Mouse (Mus musculus) v-Abl transformed pro-B cells (cell line): ENCODE measurements around the gene Sell.

ENCODE experiments used
- in situ Hi-C, 2 experiments: fragments of 400-800 bp; cut with MboI; formaldehyde crosslinking; loops; one replicate each; pipeline ENCODE4 v1.15.1; 2025; ENCODE audit not compliant: unreplicated experiment in 2 of 2

Gene Sell

DNA sequence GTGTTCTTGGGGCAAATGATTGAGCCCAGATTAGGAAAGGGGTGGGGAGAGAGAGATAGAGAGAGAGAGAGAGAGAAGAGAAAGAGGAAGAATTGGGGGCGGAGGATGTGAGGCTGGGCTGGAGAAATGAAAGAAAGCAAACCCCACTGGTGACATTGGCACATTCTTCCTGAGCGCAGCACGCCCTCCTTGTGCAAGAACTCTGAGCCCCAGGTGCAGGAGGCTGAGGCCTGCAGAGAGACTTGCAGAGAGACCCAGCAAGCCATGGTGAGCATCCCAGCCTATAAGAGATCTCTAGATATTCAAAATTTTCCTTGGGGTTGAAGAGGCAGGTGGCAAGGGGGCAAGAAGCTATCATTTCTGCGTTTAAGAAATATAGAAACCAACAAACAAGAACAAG is at the start of gene Sell:
TSS of gene Sell (plus strand) at position 58 of the 400 bp plus-strand sequence.
- in situ Hi-C loops, result loop anchor here in 1 of 2 experiments (5.0 kb wide), 1 partner anchor 120 kb away; no protein-coding TSS in a partner anchor

DNA sequence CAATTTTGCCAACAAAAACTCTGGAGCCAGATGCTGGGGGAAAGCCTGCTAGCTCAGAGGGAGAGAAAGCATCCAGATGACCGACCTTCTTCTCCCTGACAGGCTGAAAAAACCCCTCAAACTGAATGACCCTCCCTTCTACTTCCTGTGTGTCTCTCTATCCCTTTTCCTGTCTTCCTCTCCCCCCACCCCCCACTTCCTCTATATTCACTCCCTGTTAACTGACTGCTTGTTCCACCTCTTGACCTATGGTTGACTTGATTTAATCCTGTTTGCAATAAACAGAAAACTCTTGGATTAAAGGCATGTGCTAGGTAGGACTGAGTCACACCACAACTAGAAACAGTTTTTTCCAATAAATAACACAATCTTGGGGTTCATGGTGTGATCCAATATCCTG is 47.2 kb upstream of the Sell start:
- in situ Hi-C loops, result loop anchor here in 1 of 2 experiments (25.0 kb wide), 1 partner anchor 1098 kb away; no protein-coding TSS in a partner anchor

DNA sequence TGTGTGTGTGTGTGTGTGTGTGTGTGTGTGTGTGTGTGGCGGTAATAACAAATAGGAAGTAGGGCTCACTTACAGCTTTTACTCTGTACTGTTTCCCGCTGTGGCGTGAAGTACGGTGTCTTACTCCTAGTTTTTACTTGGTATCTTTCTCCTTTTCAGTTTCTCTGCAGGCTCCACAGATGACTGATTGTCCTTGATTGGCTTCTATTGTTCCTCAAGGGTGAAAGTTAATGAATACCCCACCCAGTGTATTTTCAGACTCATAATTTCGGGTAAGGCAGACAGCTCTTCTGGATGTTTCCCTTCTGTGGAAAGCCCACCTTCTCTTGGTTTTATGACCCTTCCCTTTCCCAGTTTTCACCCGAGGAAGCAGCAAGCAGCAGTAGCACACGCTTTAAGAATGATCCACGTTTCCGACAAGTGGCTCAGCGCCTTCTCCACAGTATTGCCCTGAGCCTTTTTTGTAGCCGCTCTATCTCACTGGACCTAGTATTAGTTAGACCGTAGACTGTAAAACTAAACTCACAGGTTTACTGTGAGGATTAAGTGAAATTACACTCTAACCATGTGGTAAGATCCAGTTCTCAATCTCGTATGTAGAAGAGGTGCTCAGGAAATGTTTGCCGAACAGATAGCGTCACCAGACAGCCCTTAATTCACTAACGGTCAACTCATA is 43.4 kb upstream of the Sell start:
- in situ Hi-C loops, result loop anchor here in 1 of 2 experiments (25.0 kb wide), 1 partner anchor 1094 kb away; no protein-coding TSS in a partner anchor

DNA sequence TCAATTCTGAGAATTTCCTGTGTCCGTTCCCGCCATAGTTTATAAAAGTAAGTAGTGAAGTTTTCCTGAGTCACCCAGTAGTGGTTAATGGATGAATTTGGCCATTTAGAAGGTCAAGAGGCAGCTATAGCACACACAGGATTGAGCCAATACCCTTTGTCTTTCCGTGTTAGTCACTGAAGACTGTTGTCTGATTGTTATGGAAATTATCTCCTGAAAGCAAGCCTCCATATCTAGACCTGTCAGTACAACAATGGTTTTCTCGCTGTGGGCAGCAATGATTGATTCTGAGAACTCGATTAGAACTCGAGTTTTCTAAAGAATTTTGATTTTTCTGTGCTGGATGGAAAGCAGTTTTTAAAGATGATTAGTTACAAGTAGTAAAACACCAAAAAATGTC is 42.0 kb upstream of the Sell start:
- in situ Hi-C loops, result loop anchor here in 1 of 2 experiments (25.0 kb wide), 1 partner anchor 1093 kb away; no protein-coding TSS in a partner anchor

DNA sequence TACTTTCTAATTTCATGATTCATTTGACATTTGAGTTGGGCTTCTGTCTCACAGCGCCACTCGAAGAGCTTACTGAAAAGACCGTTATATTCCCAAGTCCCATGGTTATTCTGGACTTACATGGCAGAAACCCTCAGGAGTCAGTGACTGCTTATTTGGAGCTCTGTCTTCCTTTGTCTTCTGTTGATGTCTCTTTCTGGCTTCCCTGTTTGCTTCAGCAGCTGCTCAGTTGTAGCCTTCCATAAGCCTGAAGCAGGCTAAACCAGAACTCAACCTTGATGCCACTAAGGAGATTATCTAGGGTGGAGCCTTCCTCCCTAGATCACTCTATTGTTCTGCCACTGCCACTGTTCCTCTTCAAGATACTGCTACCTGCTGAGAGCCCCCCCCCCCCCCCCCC is 41.0 kb upstream of the Sell start:
- in situ Hi-C loops, result loop anchor here in 1 of 2 experiments (25.0 kb wide), 1 partner anchor 1092 kb away; no protein-coding TSS in a partner anchor

DNA sequence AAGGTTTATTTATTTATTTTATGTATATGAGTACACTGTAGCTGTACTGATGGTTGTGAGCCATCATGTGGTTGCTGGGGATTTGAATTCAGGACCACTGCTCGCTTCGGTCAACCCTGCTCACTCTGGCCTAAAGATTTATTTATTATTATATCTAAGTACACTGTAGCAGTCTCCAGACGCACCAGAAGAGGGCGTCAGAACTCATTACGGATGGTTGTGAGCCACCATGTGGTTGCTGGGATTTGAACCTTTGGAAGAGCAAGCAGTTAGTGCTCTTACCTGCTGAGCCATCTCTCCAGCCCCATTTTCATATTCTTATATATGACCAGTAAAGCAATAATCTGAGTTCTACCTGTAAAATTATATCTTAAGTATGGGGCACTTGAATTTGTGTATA is 39.7 kb upstream of the Sell start:
- in situ Hi-C loops, result loop anchor here in 1 of 2 experiments (25.0 kb wide), 1 partner anchor 1090 kb away; no protein-coding TSS in a partner anchor

DNA sequence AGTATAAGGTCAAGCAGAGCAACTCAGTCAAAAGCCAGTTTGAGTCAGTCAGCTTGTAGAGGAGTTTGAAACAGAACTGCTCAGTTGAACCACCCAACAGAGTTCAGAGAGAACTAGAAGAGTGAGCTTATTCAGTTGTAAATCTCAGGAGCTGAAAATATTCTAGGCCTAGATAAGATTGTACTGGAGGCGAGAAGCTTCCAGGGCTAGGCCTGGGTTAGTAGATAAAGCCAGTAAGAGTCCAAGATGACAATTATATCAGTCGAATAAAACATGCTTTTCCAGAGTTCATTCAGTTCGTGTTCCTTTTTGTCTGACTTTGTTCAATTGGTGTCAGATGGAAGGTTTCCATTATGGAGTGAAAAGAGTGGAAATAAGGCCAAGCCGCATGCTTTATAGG is 36.1 kb upstream of the Sell start:
- in situ Hi-C loops, result no loop called here

DNA sequence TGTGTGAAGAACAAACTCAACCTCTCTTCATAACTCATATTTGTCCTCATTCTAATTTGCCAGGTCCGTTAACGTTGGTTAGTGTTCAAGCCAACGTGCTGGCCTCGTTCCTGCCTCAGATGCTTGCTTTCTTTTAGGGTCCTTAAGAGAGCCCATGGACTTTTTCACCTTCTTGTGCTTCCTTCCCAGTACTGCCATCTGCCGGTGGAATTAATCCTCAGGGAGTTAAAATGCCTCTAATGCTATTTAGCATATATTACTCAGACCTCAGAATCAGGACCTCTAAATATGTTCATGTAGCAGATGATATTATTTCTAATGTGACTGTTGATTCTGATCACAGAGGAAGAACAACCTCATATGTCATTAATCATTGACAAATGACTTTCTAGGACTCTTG is 34.4 kb upstream of the Sell start:
- in situ Hi-C loops, result no loop called here

DNA sequence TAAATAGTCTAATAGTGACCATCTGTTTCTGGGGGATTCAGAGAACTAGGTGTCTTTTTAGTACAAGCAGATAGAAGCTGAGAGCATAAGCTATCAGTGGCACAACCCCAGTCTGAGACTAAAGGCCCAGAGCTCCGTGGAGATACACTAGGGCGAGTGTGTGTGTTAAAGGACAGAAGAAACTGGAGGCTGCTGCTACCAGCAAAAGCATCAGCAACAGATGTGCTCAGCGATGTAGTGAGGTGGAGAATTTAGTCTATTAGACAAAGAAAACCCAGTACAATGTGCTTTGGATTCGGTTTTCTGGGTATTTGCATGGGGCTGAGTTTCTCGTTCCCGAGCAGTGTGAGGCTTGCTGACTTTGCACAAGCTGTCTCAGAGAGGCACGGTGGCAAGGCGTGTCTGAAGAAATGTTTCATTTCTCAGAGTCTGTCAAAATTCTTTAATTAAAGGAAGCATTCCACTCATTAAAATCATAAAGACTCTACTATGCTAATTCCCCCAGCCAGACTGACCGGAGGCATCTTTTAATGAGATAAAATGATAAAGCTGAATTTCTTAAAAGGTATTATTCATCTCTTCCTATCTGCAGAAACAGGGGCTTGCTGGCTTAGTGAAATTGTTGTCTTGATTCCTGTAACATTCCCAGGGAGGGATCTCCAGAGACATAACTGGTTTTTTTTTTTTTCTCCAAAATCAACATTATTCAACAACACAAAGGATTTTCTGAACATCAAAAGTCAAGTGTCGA is 21.2 kb upstream of the Sell start:
- in situ Hi-C loops, result no loop called here

DNA sequence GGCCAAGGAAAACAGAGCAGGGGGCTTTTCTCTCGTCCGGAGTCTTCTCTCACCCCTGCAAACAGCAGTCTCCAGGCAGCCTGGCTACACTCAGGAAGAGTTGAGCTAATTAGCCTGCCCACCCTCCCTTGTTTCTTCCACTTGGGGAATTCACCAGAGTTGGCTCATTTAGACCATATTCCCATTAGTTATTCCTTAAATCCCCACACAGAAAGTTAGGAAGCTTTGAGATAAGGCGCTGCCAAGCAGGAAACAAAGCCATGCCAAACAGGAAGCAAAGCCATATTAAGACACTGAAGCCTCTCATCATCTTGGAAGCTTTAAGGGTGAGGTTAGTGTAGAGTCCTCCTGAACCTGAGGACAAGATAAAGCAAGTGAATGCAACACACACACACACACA is 18.2 kb upstream of the Sell start:
- in situ Hi-C loops, result no loop called here

DNA sequence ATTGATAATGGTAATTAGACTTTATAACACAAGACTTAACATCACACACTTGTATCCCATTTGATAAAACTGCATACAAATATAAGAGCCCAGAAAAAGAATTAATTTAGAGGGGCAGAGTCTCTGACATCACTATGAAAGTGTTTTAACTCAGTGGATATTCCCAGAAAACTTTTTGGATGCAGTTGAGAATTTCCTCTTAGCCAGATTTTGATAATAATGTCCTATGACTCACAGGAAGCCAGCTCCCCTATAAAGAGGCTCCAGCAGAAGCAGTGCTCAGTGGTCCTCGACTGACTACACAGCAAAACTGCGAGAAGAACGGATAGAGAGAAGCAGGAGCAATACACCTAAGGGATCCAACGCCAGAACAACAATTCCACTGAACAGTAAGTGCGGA is 13.8 kb upstream of the Sell start, which contains the start of gene Sele:
TSS of gene Sele (plus strand) at position 301 of the 400 bp plus-strand sequence.
- in situ Hi-C loops, result no loop called here

DNA sequence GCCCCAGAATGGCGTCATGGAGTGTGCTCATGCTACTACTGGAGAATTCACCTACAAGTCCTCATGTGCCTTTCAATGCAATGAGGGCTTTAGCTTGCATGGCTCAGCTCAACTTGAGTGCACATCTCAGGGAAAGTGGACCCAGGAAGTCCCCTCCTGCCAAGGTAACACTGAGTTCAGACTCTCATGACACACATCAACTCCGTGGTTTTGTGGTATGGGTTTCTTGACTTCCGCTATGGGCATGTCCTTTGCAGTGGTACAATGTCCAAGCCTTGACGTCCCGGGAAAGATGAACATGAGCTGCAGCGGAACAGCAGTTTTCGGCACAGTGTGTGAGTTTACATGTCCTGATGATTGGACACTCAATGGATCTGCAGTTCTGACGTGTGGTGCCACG is 8.2 kb upstream of the Sell start:
- in situ Hi-C loops, result no loop called here

DNA sequence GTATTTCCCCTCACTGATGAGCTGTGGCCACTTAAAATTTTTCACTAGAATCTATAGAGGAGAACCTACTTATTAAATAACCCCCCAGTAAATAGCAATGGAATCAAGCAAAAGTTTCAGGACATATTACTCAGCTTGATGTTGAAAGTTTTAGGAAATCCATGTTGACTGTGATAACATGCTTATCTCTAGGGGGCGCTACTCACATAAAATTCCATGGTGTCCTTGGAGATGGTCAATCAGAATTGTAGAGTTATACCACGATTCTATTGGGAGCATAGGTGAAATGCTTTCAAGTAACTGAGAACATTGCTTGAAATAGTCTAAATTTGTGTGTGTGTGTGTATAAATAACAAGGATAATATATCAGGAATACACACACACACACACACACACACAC is 7.0 kb upstream of the Sell start:
- in situ Hi-C loops, result no loop called here

DNA sequence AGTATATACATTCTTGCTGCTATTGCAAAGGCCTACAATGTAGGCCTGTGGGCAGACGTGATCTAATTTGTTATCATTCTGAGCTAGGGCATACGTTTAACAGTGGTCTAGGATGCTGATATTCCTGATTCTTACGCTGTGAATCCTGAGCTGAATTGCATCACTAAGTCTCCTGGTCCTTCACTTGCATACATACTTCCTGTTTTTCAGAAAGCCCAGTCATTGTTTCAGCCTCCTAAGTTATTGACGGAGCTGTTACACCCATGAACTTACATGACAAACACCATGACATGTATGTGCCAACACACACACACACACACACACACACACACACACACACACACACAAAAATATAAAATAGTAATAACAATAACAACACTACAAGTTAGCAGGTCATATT is 1.7 kb upstream of the Sell start:
- in situ Hi-C loops, result loop anchor here in 1 of 2 experiments (5.0 kb wide), 1 partner anchor 122 kb away; no protein-coding TSS in a partner anchor

DNA sequence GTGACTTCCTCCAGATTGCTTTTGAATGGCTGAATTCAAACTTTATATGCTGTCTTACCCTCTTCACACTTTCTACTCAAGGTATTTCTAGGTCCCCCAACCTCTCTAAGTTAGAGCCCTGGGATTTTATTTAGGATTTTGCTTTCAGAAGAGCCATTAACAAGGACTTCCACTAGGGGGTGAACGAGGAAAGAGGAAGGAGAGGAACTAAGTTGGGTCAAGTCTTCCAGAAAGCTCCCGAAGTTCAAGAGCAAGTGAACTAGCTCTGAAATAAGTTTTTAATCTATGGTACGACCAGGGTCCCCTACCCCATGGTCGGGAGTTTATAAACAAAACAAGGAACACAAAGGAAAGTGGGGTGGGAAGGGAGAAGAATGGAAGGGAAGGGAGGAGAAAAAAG is 504 bp upstream of the Sell start:
- in situ Hi-C loops, result loop anchor here in 1 of 2 experiments (5.0 kb wide), 1 partner anchor 121 kb away; no protein-coding TSS in a partner anchor

DNA sequence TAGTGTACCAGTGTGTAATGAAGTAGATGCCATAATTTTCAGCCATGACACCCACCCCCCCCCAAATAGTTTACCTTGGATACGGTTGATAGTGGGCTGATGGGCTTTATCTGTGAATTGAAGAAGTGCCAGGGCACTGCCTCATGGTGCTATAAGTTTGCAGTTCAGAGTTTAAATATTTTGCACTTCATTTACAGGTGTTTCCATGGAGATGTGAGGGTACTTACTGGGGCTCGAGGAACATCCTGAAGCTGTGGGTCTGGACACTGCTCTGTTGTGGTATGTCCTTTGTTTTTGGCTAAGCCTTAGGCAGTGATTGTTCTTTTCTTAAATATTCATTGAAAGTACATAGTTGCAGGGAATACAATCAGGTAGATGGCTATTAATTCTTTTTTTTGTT is 1.1 kb downstream of the Sell start:
- in situ Hi-C loops, result loop anchor here in 1 of 2 experiments (5.0 kb wide), 1 partner anchor 119 kb away; no protein-coding TSS in a partner anchor

DNA sequence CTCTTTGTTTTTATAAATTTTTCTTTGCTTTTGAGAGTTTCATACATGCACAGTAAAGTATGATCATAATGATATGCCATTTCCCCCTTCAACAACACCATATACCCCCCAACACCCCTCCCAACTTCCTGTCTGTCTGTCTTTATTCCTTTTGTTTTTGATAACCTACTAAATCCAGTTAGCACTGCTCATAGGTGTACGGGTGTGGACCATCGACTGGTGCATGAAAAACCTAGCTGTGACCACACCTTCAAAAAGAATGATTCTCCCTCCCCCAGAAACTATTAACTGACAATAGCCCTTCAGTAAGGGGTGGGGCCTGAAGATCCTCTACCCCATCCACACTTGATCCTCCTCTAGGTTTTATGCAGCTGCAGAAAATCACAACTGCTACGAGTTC is 2.0 kb downstream of the Sell start:
- in situ Hi-C loops, result loop anchor here in 1 of 2 experiments (5.0 kb wide), 1 partner anchor 119 kb away; no protein-coding TSS in a partner anchor

DNA sequence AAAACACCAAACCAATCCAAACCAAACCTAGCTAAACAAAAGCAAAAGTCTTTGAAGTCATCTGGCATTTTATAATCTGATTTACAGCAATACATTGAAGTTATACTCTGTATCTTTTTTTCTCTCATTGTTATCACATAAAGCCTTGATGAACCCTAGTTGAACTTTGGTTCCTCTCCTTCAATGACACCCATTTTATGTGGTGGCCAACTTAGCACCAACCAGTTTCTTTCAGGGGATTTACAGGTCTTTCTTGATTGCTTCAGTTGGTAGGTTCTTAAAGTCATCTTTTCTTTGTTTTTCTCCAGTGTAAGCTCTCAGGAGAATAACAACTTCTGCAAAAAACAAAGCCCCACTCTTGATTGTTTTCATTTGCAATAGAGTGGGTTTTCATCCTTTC is 7.5 kb downstream of the Sell start:
- in situ Hi-C loops, result loop anchor here (5.0 kb wide), 1 partner anchor 68 kb away; no protein-coding TSS in a partner anchor

DNA sequence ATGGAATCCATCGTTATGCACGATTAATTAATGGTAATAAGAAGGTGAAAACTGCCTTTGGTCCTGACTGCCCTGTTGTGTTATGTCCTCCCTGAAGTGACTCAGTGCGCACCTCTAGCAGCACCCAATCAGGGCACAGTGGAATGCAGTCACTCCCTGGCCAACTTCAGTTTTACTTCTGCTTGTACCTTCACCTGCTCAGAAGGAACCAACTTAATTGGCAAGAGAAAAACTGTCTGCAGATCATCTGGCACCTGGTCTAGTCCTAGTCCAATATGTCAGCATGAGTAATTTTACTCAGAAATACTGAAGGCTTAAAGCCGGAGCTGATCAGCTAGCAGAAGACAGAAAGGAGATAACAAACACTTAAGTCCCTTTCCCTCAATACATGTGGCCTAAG is 8.7 kb downstream of the Sell start:
- in situ Hi-C loops, result no loop called here

DNA sequence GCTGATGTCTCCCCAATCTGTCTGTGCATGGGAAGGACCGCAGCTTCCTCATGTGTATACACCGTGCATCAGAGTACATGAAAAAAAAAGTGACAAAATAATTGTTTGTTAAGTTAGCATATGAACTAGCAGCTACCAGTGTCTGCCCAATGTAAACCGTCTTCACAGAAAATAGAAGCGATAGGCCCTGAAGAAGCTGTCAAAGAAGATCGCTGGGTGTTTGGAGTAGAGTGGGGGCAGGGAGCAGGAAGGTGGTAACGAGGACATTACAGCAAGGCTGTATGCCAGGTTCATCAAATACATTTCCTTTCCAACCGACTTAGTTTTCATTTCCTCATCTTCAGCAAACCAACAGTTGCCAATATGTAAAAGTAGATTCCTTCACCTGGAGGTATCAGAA is 9.3 kb downstream of the Sell start:
- in situ Hi-C loops, result no loop called here

DNA sequence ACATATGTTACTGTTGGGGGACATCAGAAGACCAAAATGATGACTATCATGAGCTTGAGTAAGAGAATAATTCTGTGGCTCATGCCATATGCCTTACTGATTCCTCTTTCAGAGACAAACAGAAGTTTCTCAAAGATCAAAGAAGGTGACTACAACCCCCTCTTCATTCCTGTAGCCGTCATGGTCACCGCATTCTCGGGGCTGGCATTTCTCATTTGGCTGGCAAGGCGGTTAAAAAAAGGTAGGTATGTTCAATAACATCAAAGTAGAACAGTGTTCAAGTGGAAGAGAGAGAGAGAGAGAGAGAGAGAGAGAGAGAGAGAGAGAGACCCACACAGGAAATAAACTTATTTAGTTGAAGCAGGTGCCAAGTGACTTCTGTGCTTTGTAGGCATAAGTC is 10.2 kb downstream of the Sell start:
- in situ Hi-C loops, result no loop called here
